In genomic region chr2:121866632-121867050, GRCm38 (mm10) we compare ENCODE assay signal across 8 mouse cellular contexts. TPM values are rescaled to one million over a fixed set of nuclear protein-coding genes. Genes with fewer than 3 reads are reported as not detected.
DNase-seq lines count a peak whose midpoint lies in the region; ATAC-seq and TF ChIP-seq lines count a peak whose summit lies in the region.

Gene Casc4, plus strand, starts transcription at chr2:121866970.

- H3K27me3 ChIP-seq in heart, embryonic 13.5 days (replicated peaks): no peaks in the 10 kb centered on the region
- no peaks in the 10 kb centered on the region for H3K27me3 ChIP-seq in kidney, postnatal 0 days (ENCODE audit: insufficient read depth, low read length)
- no peaks in the 10 kb centered on the region for H3K27me3 ChIP-seq in liver, embryonic 11.5 days (replicated peaks; ENCODE audit: control insufficient read depth, insufficient read depth, low read length)
- no peaks in the 10 kb centered on the region for H3K27me3 ChIP-seq in stomach, embryonic 14.5 days (ENCODE audit: control insufficient read depth, insufficient read depth, low read length)

- ATAC-seq in heart, embryonic 13.5 days (ENCODE audit: extremely low read depth, insufficient number of reproducible peaks, low FRiP score, low TSS enrichment): peak; percentile 91
- ATAC-seq in kidney, postnatal 0 days (replicated peaks; ENCODE audit: low FRiP score, low read depth): peak; percentile 97
- peak; percentile 96 for ATAC-seq in liver, embryonic 11.5 days (replicated peaks; ENCODE audit: low FRiP score)
- peak; percentile 98 for ATAC-seq in stomach, embryonic 14.5 days (ENCODE audit: insufficient number of reproducible peaks, insufficient read depth, low FRiP score, low read depth)

- H3K4me1 ChIP-seq in bone marrow macrophage, adult 2 months (ENCODE audit: control insufficient read depth, insufficient read depth, low read length): peaks cover 3% of the 10 kb centered on the region
- peaks cover under 1% of the 10 kb centered on the region; the same call in 1 of the 2 replicates for H3K4me1 ChIP-seq in embryonic fibroblast, embryonic 13.5 days (ENCODE audit: control insufficient read depth, insufficient read depth, low read length)
- H3K4me1 ChIP-seq in heart, embryonic 13.5 days: peaks cover 19% of the 10 kb centered on the region
- 0 out of 2 replicates have a peak, but pooled peaks cover 3% of the 10 kb centered on the region for H3K4me1 ChIP-seq in kidney, postnatal 0 days (replicated peaks; ENCODE audit: insufficient read depth, low read length)
- peaks cover 9% of the 10 kb centered on the region; the same call in 1 of the 2 replicates for H3K4me1 ChIP-seq in liver, embryonic 11.5 days (replicated peaks; ENCODE audit: control insufficient read depth, insufficient read depth, low read length)
- 0 out of 2 replicates have a peak, but pooled peaks cover 8% of the 10 kb centered on the region for H3K4me1 ChIP-seq in stomach, embryonic 14.5 days (ENCODE audit: control insufficient read depth, insufficient read depth, low read length)

- no peak for TF ChIP-seq CTCF in bone marrow macrophage, adult 2 months (IDR thresholded peaks at IDR 0.05; ENCODE audit: low read depth, low read length)
- TF ChIP-seq CTCF in embryonic fibroblast, embryonic 13.5 days (IDR thresholded peaks at IDR 0.05; ENCODE audit: borderline replicate concordance, insufficient read depth, low read length): no peak
- TF ChIP-seq CTCF in kidney, postnatal 0 days (IDR thresholded peaks at IDR 0.05; ENCODE audit: low read depth): no peak

- no peaks in the 10 kb centered on the region for H3K9me3 ChIP-seq in heart, embryonic 13.5 days
- no peaks in the 10 kb centered on the region for H3K9me3 ChIP-seq in kidney, postnatal 0 days (replicated peaks; ENCODE audit: low read length)
- H3K9me3 ChIP-seq in liver, embryonic 11.5 days (ENCODE audit: control insufficient read depth, low read length): no peaks in the 10 kb centered on the region
- no peaks in the 10 kb centered on the region for H3K9me3 ChIP-seq in stomach, embryonic 14.5 days (ENCODE audit: control insufficient read depth, low read depth, low read length)

- peak within 1 kb of the TSS; percentile 50 for H3K4me3 ChIP-seq in bone marrow macrophage, adult 2 months (ENCODE audit: insufficient read depth, low read length)
- peak within 1 kb of the TSS; percentile 69 for H3K4me3 ChIP-seq in embryonic fibroblast, embryonic 13.5 days (ENCODE audit: insufficient read depth, low read length)
- H3K4me3 ChIP-seq in heart, embryonic 13.5 days: peak within 1 kb of the TSS; percentile 90
- H3K4me3 ChIP-seq in kidney, postnatal 0 days (replicated peaks; ENCODE audit: low read depth, low read length): peak within 1 kb of the TSS; percentile 83
- peak within 1 kb of the TSS; percentile 90 for H3K4me3 ChIP-seq in liver, embryonic 11.5 days (ENCODE audit: low read depth, low read length)
- H3K4me3 ChIP-seq in stomach, embryonic 14.5 days (ENCODE audit: low read depth, low read length): peak within 1 kb of the TSS; percentile 94

- no peak for TF ChIP-seq POLR2A in bone marrow macrophage, adult 2 months (IDR thresholded peaks at IDR 0.05; ENCODE audit: borderline replicate concordance, low read depth, low read length)
- peak; percentile 66 for TF ChIP-seq POLR2A in embryonic fibroblast, embryonic 13.5 days (IDR thresholded peaks at IDR 0.05; ENCODE audit: low read depth, low read length)

- H3K27ac ChIP-seq in bone marrow macrophage, adult 2 months (ENCODE audit: insufficient read depth, low read depth, low read length): no peak within 1 kb of the TSS
- no peak within 1 kb of the TSS for H3K27ac ChIP-seq in embryonic fibroblast, embryonic 13.5 days (ENCODE audit: insufficient read depth, low read length)
- peak within 1 kb of the TSS; percentile 80 for H3K27ac ChIP-seq in heart, embryonic 13.5 days (replicated peaks)
- peak within 1 kb of the TSS; percentile 78 for H3K27ac ChIP-seq in kidney, postnatal 0 days
- peak within 1 kb of the TSS; percentile 80 for H3K27ac ChIP-seq in liver, embryonic 11.5 days (ENCODE audit: low read depth, low read length)
- peak within 1 kb of the TSS; percentile 72; the same call in 1 of the 2 replicates for H3K27ac ChIP-seq in stomach, embryonic 14.5 days (ENCODE audit: low read length)

- under 1% methylated on average over 41 of the region's 43 CpGs for WGBS in heart, embryonic 13.5 days
- under 1% methylated on average over 40 of the region's 43 CpGs for WGBS in kidney, postnatal 0 days
- WGBS in liver, embryonic 11.5 days: under 1% methylated on average over 30 of the region's 43 CpGs
- 0% methylated on average over 30 of the region's 43 CpGs for WGBS in stomach, embryonic 14.5 days

- H3K36me3 ChIP-seq in heart, embryonic 13.5 days: peaks cover 6% of the 10 kb centered on the region
- H3K36me3 ChIP-seq in kidney, postnatal 0 days (ENCODE audit: insufficient read depth, low read length): no peaks in the 10 kb centered on the region
- no peaks in the 10 kb centered on the region for H3K36me3 ChIP-seq in liver, embryonic 11.5 days (ENCODE audit: control insufficient read depth, insufficient read depth, low read length)
- H3K36me3 ChIP-seq in stomach, embryonic 14.5 days (ENCODE audit: control insufficient read depth, insufficient read depth, low read length): no peaks in the 10 kb centered on the region

- DNase-seq in B cell, adult 2 months: peak; percentile 93
- DNase-seq in kidney, postnatal 0 days (ENCODE audit: low spot score): peak; percentile 97
- peak; percentile 94 for DNase-seq in liver, embryonic 11.5 days (ENCODE audit: low spot score)
- DNase-seq in natural killer cell, adult 2 months (ENCODE audit: low spot score in 2 of 2): peak; percentile 77 to 90

- peak within 1 kb of the TSS; percentile 92 for H3K9ac ChIP-seq in heart, embryonic 13.5 days
- peak within 1 kb of the TSS; percentile 88 for H3K9ac ChIP-seq in kidney, postnatal 0 days (ENCODE audit: low read depth, low read length)
- peak within 1 kb of the TSS; percentile 86 for H3K9ac ChIP-seq in liver, embryonic 11.5 days (ENCODE audit: low read depth, low read length)
- H3K9ac ChIP-seq in stomach, embryonic 14.5 days (replicated peaks; ENCODE audit: low read depth, low read length): peak within 1 kb of the TSS; percentile 76

- peak within 1 kb of the TSS; percentile 92 for H3K4me2 ChIP-seq in heart, embryonic 13.5 days
- peak within 1 kb of the TSS; percentile 94 for H3K4me2 ChIP-seq in kidney, postnatal 0 days (ENCODE audit: low read length)
- peak within 1 kb of the TSS; percentile 94 for H3K4me2 ChIP-seq in liver, embryonic 11.5 days
- H3K4me2 ChIP-seq in stomach, embryonic 14.5 days (replicated peaks; ENCODE audit: low read depth, low read length): peak within 1 kb of the TSS; percentile 89

RNA-seq across cellular contexts. Expression of gene Casc4, which starts in this region (rescaled TPM):
- polyA plus RNA-seq in bone marrow macrophage, adult 2 months (2012; ENCODE audit: insufficient read depth, insufficient read length, missing spikeins): not detected in 2 replicates
- 74.5 and 94.2 TPM in 2 replicates for polyA plus RNA-seq in embryonic fibroblast, embryonic 13.5 days (2011; ENCODE audit: insufficient read length, low read depth, missing spikeins)
- polyA plus RNA-seq in heart, embryonic 13.5 days (2015; fragmentation: Nextera tagmentation; extraction: Ambion mirVana): 12.8 and 13.1 TPM in 2 replicates
- polyA plus RNA-seq in kidney, postnatal 0 days (2015; fragmentation: Nextera tagmentation; extraction: Ambion mirVana): 21.3 and 23.2 TPM in 2 replicates
- 20.4 and 21.6 TPM in 2 replicates for polyA plus RNA-seq in liver, embryonic 11.5 days (2014; fragmentation: Nextera tagmentation; extraction: Ambion mirVana)
- polyA plus RNA-seq in stomach, embryonic 14.5 days (2014; fragmentation: Nextera tagmentation; extraction: Ambion mirVana): 26.1 and 29.3 TPM in 2 replicates

Comparison
In these comparisons a context has a peak if more than half of its experiments do, and no peak if none do; other contexts are left out.
1. RNA of gene Casc4 (polyA plus RNA-seq): 74.5 to 94.2 TPM in embryonic fibroblast, embryonic 13.5 days, 26.1 to 29.3 TPM in stomach, embryonic 14.5 days, 21.3 to 23.2 TPM in kidney, postnatal 0 days, 20.4 to 21.6 TPM in liver, embryonic 11.5 days and 12.8 to 13.1 TPM in heart, embryonic 13.5 days; not detected in bone marrow macrophage, adult 2 months; every median in the first group is over 10 times any median in the second.
2. H3K27ac ChIP-seq: peak in heart, embryonic 13.5 days (single experiment), kidney, postnatal 0 days (single experiment), liver, embryonic 11.5 days (single experiment) and stomach, embryonic 14.5 days (single experiment); none in bone marrow macrophage, adult 2 months (single experiment) and embryonic fibroblast, embryonic 13.5 days (single experiment).
3. Peak in every context shown above with its lines, with median percentiles within 50 percentile points of each other: DNase-seq, H3K4me3 ChIP-seq, ATAC-seq, H3K4me2 ChIP-seq and H3K9ac ChIP-seq.